Mouse (Mus musculus): ENCODE data around the gene Dnah11. TPM values are rescaled to one million over a fixed set of nuclear protein-coding genes. Genes with fewer than 3 reads are reported as not detected.

The Dnah11 gene
- polyA plus RNA-seq, 1 experiment from 2014 or later = 0.69 TPM

Other genes starting within 250 kb of the Dnah11 start
- 7.9 and 8.9 TPM in 2 replicates for gene Sp4, start 102.4 kb upstream of the Dnah11 start, polyA plus RNA-seq (2015; fragmentation: Nextera tagmentation; extraction: Ambion mirVana)

Measured in lung, embryonic 15.5 days (tissue).